Comparison of ENCODE assay signal across 11 mouse cellular contexts in the genomic region with DNA sequence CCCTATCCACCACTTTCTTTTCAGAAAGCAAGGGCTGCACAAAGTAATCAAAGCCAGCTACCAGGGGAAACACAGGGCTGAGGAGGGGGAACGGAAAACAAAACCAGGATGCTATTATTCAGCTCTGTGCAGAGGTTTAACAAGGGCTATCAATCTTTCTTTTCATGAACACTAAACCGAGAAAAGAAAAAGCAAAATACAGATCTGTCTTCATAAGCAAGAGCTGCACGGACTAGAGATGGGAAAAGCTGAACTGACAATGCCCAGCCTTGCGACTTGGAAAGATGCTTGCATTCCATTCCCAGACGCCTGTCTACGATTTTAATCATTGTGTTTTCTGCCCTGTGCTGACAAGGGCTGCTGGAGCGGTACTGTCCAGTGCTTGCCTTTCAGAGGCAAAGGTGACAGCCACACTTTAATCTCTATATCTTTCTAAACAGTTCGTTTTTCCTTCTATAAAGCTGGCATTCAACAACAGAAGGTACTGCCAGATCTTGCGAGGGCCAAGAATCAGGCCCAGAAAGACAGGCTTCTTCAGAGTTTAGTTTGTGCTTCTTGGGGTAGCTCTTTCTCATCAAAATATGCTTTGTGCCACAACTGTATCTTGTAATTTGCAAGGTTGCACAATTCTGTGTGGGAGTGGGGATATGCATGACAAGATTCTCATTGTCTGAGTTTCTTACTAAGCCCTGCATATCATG.
DNase-seq lines count a peak whose midpoint lies in the region; ATAC-seq and TF ChIP-seq lines count a peak whose summit lies in the region.
"Had no signal": no experiment of that assay in that cellular context is flagged by ENCODE, and none has a peak within 500 bp of the region (broad histone marks: within the 10 kb centered on the region; RNA-seq: fewer than 3 reads in every experiment).

No protein-coding gene starts in this region.

- no peak for TF ChIP-seq CTCF in kidney, postnatal 0 days (IDR thresholded peaks at IDR 0.05; ENCODE audit: low read depth)

- DNase-seq in kidney, postnatal 0 days (ENCODE audit: low spot score), result peak; percentile 53
- DNase-seq in kidney, postnatal 25 days, result no peak
- peak; percentile 40 for DNase-seq in embryo, embryonic 11 days
- peak; percentile 35 for DNase-seq in hindbrain, embryonic 11.5 days (ENCODE audit: low spot score)
- no peak for DNase-seq in cerebellum, adult 9-10 months
- DNase-seq in thymus, postnatal 14 days, result no peak
- DNase-seq in cerebellum, adult 18-20 months, result no peak

- H3K36me3 ChIP-seq in kidney, postnatal 0 days (ENCODE audit: insufficient read depth, low read length), result no peaks in the 10 kb centered on the region
- H3K36me3 ChIP-seq in hindbrain, embryonic 11.5 days (ENCODE audit: control insufficient read depth, insufficient read depth, low read length), result no peaks in the 10 kb centered on the region
- H3K36me3 ChIP-seq in midbrain, embryonic 16.5 days (ENCODE audit: control insufficient read depth, insufficient read depth, low read length), result no peaks in the 10 kb centered on the region
- H3K36me3 ChIP-seq: heart, embryonic 12.5 days; limb, embryonic 15.5 days had no signal

- H3K4me2 ChIP-seq in kidney, postnatal 0 days (ENCODE audit: low read length), result peak overlapping the region; percentile 30
- no peak overlapping the region for H3K4me2 ChIP-seq in hindbrain, embryonic 11.5 days (replicated peaks; ENCODE audit: low read depth, low read length)
- H3K4me2 ChIP-seq in midbrain, embryonic 16.5 days (ENCODE audit: low read length), result 0 out of 2 replicates have a peak overlapping the region, but pooled peaks have one; percentile 20
- H3K4me2 ChIP-seq: heart, embryonic 12.5 days; limb, embryonic 15.5 days had no signal

- no peaks in the 10 kb centered on the region for H3K27me3 ChIP-seq in kidney, postnatal 0 days (ENCODE audit: insufficient read depth, low read length)
- H3K27me3 ChIP-seq in hindbrain, embryonic 11.5 days (ENCODE audit: control insufficient read depth, insufficient read depth, low read length), result no peaks in the 10 kb centered on the region
- no peaks in the 10 kb centered on the region for H3K27me3 ChIP-seq in midbrain, embryonic 16.5 days (ENCODE audit: control insufficient read depth, insufficient read depth, low read depth, low read length)
- H3K27me3 ChIP-seq: heart, embryonic 12.5 days; limb, embryonic 15.5 days had no signal

- H3K27ac ChIP-seq in kidney, postnatal 0 days, result no peak overlapping the region
- peak overlapping the region; percentile 40 for H3K27ac ChIP-seq in hindbrain, embryonic 11.5 days (ENCODE audit: low read depth, low read length)
- H3K27ac ChIP-seq in midbrain, embryonic 16.5 days (ENCODE audit: low read length), result peak overlapping the region; percentile 4
- H3K27ac ChIP-seq: limb, embryonic 15.5 days had no signal

- no peaks in the 10 kb centered on the region for H3K4me1 ChIP-seq in kidney, postnatal 0 days (replicated peaks; ENCODE audit: insufficient read depth, low read length)
- H3K4me1 ChIP-seq in hindbrain, embryonic 11.5 days (replicated peaks; ENCODE audit: control insufficient read depth, insufficient read depth, low read length), result no peaks in the 10 kb centered on the region
- H3K4me1 ChIP-seq in midbrain, embryonic 16.5 days (ENCODE audit: control insufficient read depth, insufficient read depth, low read length), result peaks cover 5% of the 10 kb centered on the region; the same call in 1 of the 2 replicates
- H3K4me1 ChIP-seq: limb, embryonic 15.5 days had no signal

- no peak for ATAC-seq in kidney, postnatal 0 days (replicated peaks; ENCODE audit: low FRiP score, low read depth)
- ATAC-seq in hindbrain, embryonic 11.5 days (ENCODE audit: low FRiP score), result peak; percentile 80
- ATAC-seq in midbrain, embryonic 16.5 days, result peak; percentile 56; the same call in 1 of the 2 replicates

- no peaks in the 10 kb centered on the region for H3K9me3 ChIP-seq in kidney, postnatal 0 days (replicated peaks; ENCODE audit: low read length)
- H3K9me3 ChIP-seq in hindbrain, embryonic 11.5 days (ENCODE audit: control insufficient read depth, low read length), result no peaks in the 10 kb centered on the region
- no peaks in the 10 kb centered on the region for H3K9me3 ChIP-seq in midbrain, embryonic 16.5 days (replicated peaks; ENCODE audit: control insufficient read depth, low read length, poor library complexity, severe bottlenecking)
- H3K9me3 ChIP-seq: heart, embryonic 12.5 days; limb, embryonic 15.5 days had no signal

- 15% methylated on average over 9 of the region's 9 CpGs for WGBS in kidney, postnatal 0 days
- 25% methylated on average over 9 of the region's 9 CpGs for WGBS in hindbrain, embryonic 11.5 days
- 25% methylated on average over 9 of the region's 9 CpGs for WGBS in midbrain, embryonic 16.5 days

- H3K9ac ChIP-seq in kidney, postnatal 0 days (ENCODE audit: low read depth, low read length), result no peak overlapping the region
- peak overlapping the region; percentile 16; the same call in 1 of the 2 replicates for H3K9ac ChIP-seq in hindbrain, embryonic 11.5 days (ENCODE audit: low read depth, low read length)
- no peak overlapping the region for H3K9ac ChIP-seq in midbrain, embryonic 16.5 days (ENCODE audit: low read depth, low read length)
- H3K9ac ChIP-seq: heart, embryonic 12.5 days; limb, embryonic 15.5 days had no signal

- no peak overlapping the region for H3K4me3 ChIP-seq in kidney, postnatal 0 days (replicated peaks; ENCODE audit: low read depth, low read length)
- no peak overlapping the region for H3K4me3 ChIP-seq in hindbrain, embryonic 11.5 days (ENCODE audit: low read depth, low read length)
- no peak overlapping the region for H3K4me3 ChIP-seq in midbrain, embryonic 16.5 days (ENCODE audit: low read depth, low read length)
- H3K4me3 ChIP-seq: erythroblast, embryonic 14.5 days; heart, embryonic 12.5 days; limb, embryonic 15.5 days had no signal

Comparison
In these comparisons a context has a peak if more than half of its experiments do, and no peak if none do; other contexts are left out.
1. DNase-seq: peak in kidney, postnatal 0 days (single experiment), embryo, embryonic 11 days (single experiment) and hindbrain, embryonic 11.5 days (single experiment); none in kidney, postnatal 25 days (0 of 2), cerebellum, adult 9-10 months (single experiment), thymus, postnatal 14 days (single experiment) and cerebellum, adult 18-20 months (0 of 2).